9 mouse cellular contexts compared by ENCODE assay signal in the genomic region with DNA sequence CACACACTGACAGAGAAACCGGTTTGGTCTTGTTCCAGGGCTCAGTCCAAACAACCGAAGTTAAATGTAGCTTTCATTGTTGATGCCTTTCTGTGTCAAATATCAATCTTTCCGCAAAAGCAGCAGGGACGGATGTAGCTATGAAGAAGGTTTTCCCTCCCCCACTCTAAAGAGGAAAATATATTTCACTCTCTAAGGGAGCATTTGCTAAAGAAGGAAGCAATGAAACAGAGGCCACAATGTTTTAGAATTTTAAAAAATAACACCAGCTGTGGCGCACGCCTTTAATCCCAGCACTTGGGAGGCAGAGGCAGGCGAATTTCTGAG.
DNase-seq lines count a peak whose midpoint lies in the region; ATAC-seq and TF ChIP-seq lines count a peak whose summit lies in the region.
"Had no signal": no experiment of that assay in that cellular context is flagged by ENCODE, and none has a peak within 500 bp of the region (broad histone marks: within the 10 kb centered on the region; RNA-seq: fewer than 3 reads in every experiment).

No protein-coding gene starts in this region.

- H3K9ac ChIP-seq in heart, embryonic 14.5 days (ENCODE audit: low read length) = no peak overlapping the region; the same call in 1 of the 2 replicates
- H3K9ac ChIP-seq in ES-Bruce4 (ENCODE audit: low read depth, poor library complexity, severe bottlenecking) = 0 out of 2 replicates have a peak overlapping the region, but pooled peaks have one; percentile 4
- no peak overlapping the region for H3K9ac ChIP-seq in forebrain, embryonic 16.5 days (replicated peaks; ENCODE audit: low read depth, low read length)
- H3K9ac ChIP-seq in liver, embryonic 15.5 days = no peak overlapping the region

- no peak overlapping the region for H3K4me3 ChIP-seq in heart, embryonic 14.5 days (ENCODE audit: control insufficient read depth in 1 of 2, insufficient read depth in 1 of 2, low read depth in 1 of 2, low read length in 2 of 2)
- peak overlapping the region; percentile 34; the same call in 1 of the 2 replicates for H3K4me3 ChIP-seq in ES-Bruce4 (ENCODE audit: low read depth, low read length)
- no peak overlapping the region for H3K4me3 ChIP-seq in forebrain, embryonic 16.5 days (replicated peaks; ENCODE audit: low read length)
- no peak overlapping the region for H3K4me3 ChIP-seq in liver, embryonic 15.5 days (replicated peaks)

- TF ChIP-seq CTCF in ES-Bruce4 (IDR thresholded peaks at IDR 0.05; ENCODE audit: low read depth, low read length) = no peak

- TF ChIP-seq POLR2A in ES-Bruce4 (IDR thresholded peaks at IDR 0.05; ENCODE audit: insufficient read depth, low read length) = no peak

- intact Hi-C loops in heart, postnatal 10 days (cut with DNase I) = no loop called here

- no peak for TF ChIP-seq EP300 in ES-Bruce4 (IDR thresholded peaks at IDR 0.05; ENCODE audit: insufficient read depth, low read depth, low read length)

- peak overlapping the region; percentile 53 to 75 for H3K27ac ChIP-seq in heart, embryonic 14.5 days (replicated peaks in 1 of 2; ENCODE audit: control insufficient read depth in 1 of 2, insufficient read depth in 1 of 2, low read depth in 2 of 2, low read length in 2 of 2)
- H3K27ac ChIP-seq in ES-Bruce4 (ENCODE audit: insufficient read depth, low read length) = peak overlapping the region; percentile 87
- H3K27ac ChIP-seq in forebrain, embryonic 16.5 days (ENCODE audit: low read length) = peak overlapping the region; percentile 73
- H3K27ac ChIP-seq in liver, embryonic 15.5 days (replicated peaks) = peak overlapping the region; percentile 62; the same call in 1 of the 2 replicates

- no peaks in the 10 kb centered on the region for H3K9me3 ChIP-seq in heart, embryonic 14.5 days (ENCODE audit: control insufficient read depth, low read length)
- no peaks in the 10 kb centered on the region for H3K9me3 ChIP-seq in ES-Bruce4 (replicated peaks; ENCODE audit: control insufficient read depth, insufficient read depth, low read length, poor library complexity, severe bottlenecking)
- no peaks in the 10 kb centered on the region for H3K9me3 ChIP-seq in forebrain, embryonic 16.5 days (ENCODE audit: control insufficient read depth, low read length)
- no peaks in the 10 kb centered on the region for H3K9me3 ChIP-seq in liver, embryonic 15.5 days (replicated peaks)

- H3K27me3 ChIP-seq in heart, embryonic 14.5 days (ENCODE audit: control insufficient read depth, insufficient read depth, low read length) = no peaks in the 10 kb centered on the region
- no peaks in the 10 kb centered on the region for H3K27me3 ChIP-seq in ES-Bruce4 (ENCODE audit: control insufficient read depth, insufficient read depth, low read length, poor library complexity, severe bottlenecking)
- H3K27me3 ChIP-seq in forebrain, embryonic 16.5 days (replicated peaks; ENCODE audit: control insufficient read depth, insufficient read depth, low read length) = peaks cover under 1% of the 10 kb centered on the region; the same call in 1 of the 2 replicates
- H3K27me3 ChIP-seq in liver, embryonic 15.5 days = no peaks in the 10 kb centered on the region
- H3K27me3 ChIP-seq: CH12.LX had no signal

- no peak for DNase-seq in heart, postnatal 10 days
- DNase-seq in cerebellum, postnatal 10 days = no peak
- no peak for DNase-seq in lung, postnatal 14 days
- no peak for DNase-seq in adrenal gland, postnatal 10 days

- peak overlapping the region; percentile 54 for H3K4me2 ChIP-seq in heart, embryonic 14.5 days (ENCODE audit: low read length)
- H3K4me2 ChIP-seq in forebrain, embryonic 16.5 days (ENCODE audit: low read length) = no peak overlapping the region
- no peak overlapping the region for H3K4me2 ChIP-seq in liver, embryonic 15.5 days

- no peaks in the 10 kb centered on the region for H3K36me3 ChIP-seq in heart, embryonic 14.5 days (ENCODE audit: control insufficient read depth, insufficient read depth, low read length)
- H3K36me3 ChIP-seq in ES-Bruce4 (ENCODE audit: control insufficient read depth, insufficient read depth, low read length, poor library complexity, severe bottlenecking) = no peaks in the 10 kb centered on the region
- H3K36me3 ChIP-seq in forebrain, embryonic 16.5 days (ENCODE audit: control insufficient read depth, insufficient read depth) = no peaks in the 10 kb centered on the region
- no peaks in the 10 kb centered on the region for H3K36me3 ChIP-seq in liver, embryonic 15.5 days (replicated peaks)

- no peak for ATAC-seq in heart, embryonic 14.5 days (ENCODE audit: insufficient number of reproducible peaks, insufficient read depth, low FRiP score, low read depth)
- ATAC-seq in forebrain, embryonic 16.5 days = no peak
- no peak for ATAC-seq in liver, embryonic 15.5 days (ENCODE audit: insufficient read depth)

- WGBS in heart, embryonic 14.5 days = 42% methylated on average over 7 of the region's 7 CpGs
- WGBS in forebrain, embryonic 16.5 days = 25% methylated on average over 7 of the region's 7 CpGs
- WGBS in liver, embryonic 15.5 days (ENCODE audit: insufficient replicate concordance) = 40% methylated on average over 7 of the region's 7 CpGs

- peaks cover 33 to 61% of the 10 kb centered on the region in 2 experiments for H3K4me1 ChIP-seq in heart, embryonic 14.5 days (ENCODE audit: control insufficient read depth in 2 of 2, insufficient read depth in 2 of 2, low read length in 2 of 2)
- peaks cover 15% of the 10 kb centered on the region for H3K4me1 ChIP-seq in ES-Bruce4 (ENCODE audit: control insufficient read depth, insufficient read depth, low read length)
- H3K4me1 ChIP-seq in forebrain, embryonic 16.5 days (replicated peaks; ENCODE audit: control insufficient read depth, insufficient read depth, low read length) = peaks cover 37% of the 10 kb centered on the region
- H3K4me1 ChIP-seq in liver, embryonic 15.5 days (replicated peaks) = peaks cover 33% of the 10 kb centered on the region
